Mouse (Mus musculus) liver, embryonic 14.5 days (tissue): ENCODE results near the gene Aagab.

Experiments used
- CTCF ChIP-seq: IDR thresholded peaks from 2 replicates; pipeline ENCODE4 v1.5.1; 2016; ENCODE audit warnings: antibody characterized with exemption, low read depth, control low read depth
- EP300 ChIP-seq: IDR thresholded peaks from 2 replicates; pipeline ENCODE4 v1.6.1; 2016; ENCODE audit warnings: antibody characterized with exemption, low read depth

- TF ChIP-seq EP300 (no peak), CTCF (no peak)
These were observed 82.9 kb downstream of the Aagab start for GRCm38 (mm10) chr9:63685352-63685751.
